Mouse (Mus musculus) E14TG2a.4 (cell line): ENCODE data around the gene Kctd6.

ENCODE experiments used
- CTCF ChIP-seq: conservative IDR thresholded peaks from 2 replicates; pipeline ENCODE4 v1.5.1; 2014; ENCODE audit warnings: low read length
- POU5F1 ChIP-seq: IDR thresholded peaks from 2 replicates; pipeline ENCODE4 v1.6.1; 2014; ENCODE audit warnings: low read length, borderline replicate concordance

- no peak for TF ChIP-seq CTCF
- TF ChIP-seq POU5F1: no peak
Observed at GRCm38 (mm10) chr14:8223506-8224293, 9.8 kb downstream of the Kctd6 start.
